Mouse (Mus musculus): ENCODE results near the gene Gpr146. TPM values are rescaled to one million over a fixed set of nuclear protein-coding genes. Genes with fewer than 3 reads are reported as not detected.
"Not testable (repeated sequence)": the region's sequence is repeated elsewhere in the genome, so short reads cannot be mapped to it uniquely, and the experiment has no call there.

Gpr146 gene
- polyA plus RNA-seq (2012; rRNA removed), result 16.4 and 17.3 TPM in 2 replicates

DNA sequence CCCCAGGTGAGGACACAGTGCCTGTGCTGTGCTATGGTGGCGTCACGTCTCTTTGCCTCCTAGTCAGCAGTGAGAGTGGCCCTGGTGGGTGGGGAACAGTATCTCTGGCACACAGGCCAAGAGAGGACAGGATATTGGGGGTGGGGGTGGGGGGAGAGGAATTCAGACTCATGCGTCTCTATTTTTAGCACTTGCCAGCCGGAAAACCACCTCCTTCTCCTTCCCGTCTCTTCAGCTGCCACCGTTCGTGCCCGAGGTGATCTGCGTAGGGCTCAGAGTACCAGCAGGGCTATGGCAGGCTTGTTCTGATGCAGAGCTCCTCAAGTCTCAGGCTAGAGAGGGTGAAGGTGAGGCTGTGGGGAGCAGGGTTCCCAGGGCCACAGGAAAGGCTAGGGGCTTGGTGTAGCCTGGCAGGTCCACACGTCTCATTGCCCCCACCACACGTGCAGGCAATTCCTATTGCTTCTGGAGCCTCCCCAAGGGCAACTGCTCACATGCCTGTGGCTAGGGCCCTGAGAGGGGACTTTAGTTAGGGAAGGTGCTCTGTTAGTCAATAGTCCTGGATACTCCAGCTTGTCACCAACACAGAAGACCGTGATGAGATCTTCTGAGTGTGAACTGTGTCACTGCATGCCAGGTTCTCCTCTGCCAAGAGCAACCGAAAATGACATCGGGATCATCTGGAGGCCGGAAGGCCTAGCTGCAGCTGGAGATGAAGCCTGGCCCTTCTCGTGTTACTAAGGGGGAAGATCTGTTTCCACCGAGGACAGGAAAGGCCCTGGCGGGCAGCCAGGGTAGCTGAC lies at the start of gene Gpr146:
Gpr146 (plus strand) TSS at position 230 of the 803 bp plus-strand sequence.
- TF ChIP-seq POLR2A (IDR thresholded peaks at IDR 0.05; ENCODE audit: borderline replicate concordance, insufficient read depth, low read length) (no peak), CTCF (IDR thresholded peaks at IDR 0.05; ENCODE audit: borderline replicate concordance, insufficient read depth, low read depth, low read length) (no peak)
- Histone ChIP-seq H3K27ac (ENCODE audit: insufficient read depth, low read length) (no peak within 1 kb of the TSS), H3K27me3 (ENCODE audit: control insufficient read depth, insufficient read depth, low read length) (no peaks in the 10 kb centered on the region), H3K4me1 (ENCODE audit: control insufficient read depth, insufficient read depth, low read length) (peaks cover 6% of the 10 kb centered on the region), H3K4me3 (replicated peaks; ENCODE audit: insufficient read depth, low read depth, low read length) (no peak within 1 kb of the TSS)
- DNase-seq, result peak in 1 of 2 experiments; percentile 25
- 52% methylated on average over 18 of the region's 18 CpGs for WGBS

DNA sequence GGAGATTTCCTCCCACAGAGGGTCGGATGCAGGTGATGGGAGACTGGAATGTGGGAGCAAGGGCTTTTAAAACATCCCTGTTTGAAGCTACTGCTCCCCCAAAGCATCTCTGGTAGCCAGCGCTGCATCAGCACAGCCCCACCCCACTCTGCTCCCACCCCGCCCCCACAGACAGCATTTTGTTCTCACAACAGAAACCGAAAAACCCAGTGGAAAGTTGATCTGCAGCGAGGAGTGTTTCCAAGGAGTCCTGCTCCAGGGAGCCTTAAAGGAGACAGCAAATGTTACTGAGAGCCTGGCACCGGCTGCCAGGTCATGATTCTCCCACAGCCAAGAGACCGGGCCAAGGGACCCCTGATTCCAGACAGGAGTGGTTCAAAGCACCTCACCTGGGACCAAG lies 46.7 kb upstream of the Gpr146 start:
- H3K4me1 ChIP-seq (ENCODE audit: control insufficient read depth, insufficient read depth, low read length), result peaks cover 17% of the 10 kb centered on the region
- H3K4me3 ChIP-seq (replicated peaks; ENCODE audit: insufficient read depth, low read depth, low read length), result no peak overlapping the region
- no peak overlapping the region for H3K27ac ChIP-seq (ENCODE audit: insufficient read depth, low read length)
- H3K27me3 ChIP-seq (ENCODE audit: control insufficient read depth, insufficient read depth, low read length), result no peaks in the 10 kb centered on the region
- no peak for DNase-seq
- TF ChIP-seq CTCF (IDR thresholded peaks at IDR 0.05; ENCODE audit: borderline replicate concordance, insufficient read depth, low read depth, low read length), result no peak
- no peak for TF ChIP-seq POLR2A (IDR thresholded peaks at IDR 0.05; ENCODE audit: borderline replicate concordance, insufficient read depth, low read length)
- 65% methylated on average over 7 of the region's 7 CpGs for WGBS

DNA sequence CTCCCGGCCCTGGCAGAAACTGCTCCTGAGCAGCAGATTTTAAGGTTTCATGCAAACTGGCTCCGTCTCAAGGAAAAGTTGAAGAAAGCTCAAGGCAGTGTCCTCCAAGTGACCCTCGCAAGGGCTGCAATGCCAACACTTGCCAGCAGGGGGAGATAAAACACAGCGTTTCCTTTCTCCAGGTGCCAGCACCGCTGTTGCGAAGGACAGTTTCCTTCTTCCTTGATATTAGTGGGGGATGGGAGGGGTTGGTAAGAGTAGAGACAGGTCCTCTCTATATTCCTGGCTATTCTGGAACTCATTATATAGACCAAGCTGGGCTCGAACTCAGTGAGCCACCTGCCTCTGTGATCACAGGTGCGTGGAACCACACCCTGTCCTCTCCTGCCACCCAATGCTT lies 45.8 kb upstream of the Gpr146 start:
- peak; percentile 97 for TF ChIP-seq CTCF (IDR thresholded peaks at IDR 0.05; ENCODE audit: borderline replicate concordance, insufficient read depth, low read depth, low read length)
- no peak for TF ChIP-seq POLR2A (IDR thresholded peaks at IDR 0.05; ENCODE audit: borderline replicate concordance, insufficient read depth, low read length)

DNA sequence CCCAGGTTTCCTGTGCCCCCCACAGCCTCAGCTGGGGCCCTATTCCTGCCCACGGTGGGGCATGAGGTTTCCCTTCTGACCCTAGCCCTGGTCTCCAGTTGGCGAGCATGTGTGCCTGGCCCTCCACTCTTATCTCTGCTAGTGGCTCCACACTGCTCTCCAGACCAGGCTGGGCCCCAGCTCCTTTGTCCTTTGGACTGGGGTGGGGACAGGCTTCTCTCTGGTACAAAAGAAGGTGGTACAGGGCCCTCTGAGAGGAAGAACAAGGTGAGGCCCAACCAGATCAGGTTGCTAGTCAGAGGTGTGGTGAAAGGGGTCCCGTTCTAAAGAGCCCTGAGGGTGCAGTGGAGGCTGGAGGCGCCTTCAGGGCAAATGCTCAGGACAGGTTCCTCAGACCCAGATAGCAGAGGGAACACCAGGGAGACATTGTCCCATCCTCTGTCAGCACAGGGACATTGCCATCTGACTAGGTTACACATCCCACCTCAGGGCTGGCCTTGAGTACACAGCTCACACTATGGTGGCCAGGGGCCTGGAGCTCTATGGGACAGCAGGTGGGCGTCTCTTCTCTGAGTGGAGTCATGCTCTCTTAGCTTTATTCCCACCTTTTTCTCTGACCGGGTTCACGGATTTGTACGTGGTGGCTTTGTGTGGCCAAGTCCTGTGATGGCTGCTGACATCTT lies 44.8 kb upstream of the Gpr146 start:
- DNase-seq, result no peak
- Histone ChIP-seq H3K27ac (ENCODE audit: insufficient read depth, low read length) (no peak overlapping the region), H3K4me3 (replicated peaks; ENCODE audit: insufficient read depth, low read depth, low read length) (no peak overlapping the region), H3K4me1 (ENCODE audit: control insufficient read depth, insufficient read depth, low read length) (peaks cover 13% of the 10 kb centered on the region), H3K27me3 (ENCODE audit: control insufficient read depth, insufficient read depth, low read length) (no peaks in the 10 kb centered on the region)
- WGBS, result 85% methylated on average over 8 of the region's 8 CpGs
- no peak for TF ChIP-seq CTCF (IDR thresholded peaks at IDR 0.05; ENCODE audit: borderline replicate concordance, insufficient read depth, low read depth, low read length)
- TF ChIP-seq POLR2A (IDR thresholded peaks at IDR 0.05; ENCODE audit: borderline replicate concordance, insufficient read depth, low read length), result no peak

More for the DNA sequence above, 45.8 kb upstream of the Gpr146 start:
- Histone ChIP-seq H3K4me1 (ENCODE audit: control insufficient read depth, insufficient read depth, low read length) (peaks cover 12% of the 10 kb centered on the region), H3K27ac (ENCODE audit: insufficient read depth, low read length) (no peak overlapping the region), H3K4me3 (replicated peaks; ENCODE audit: insufficient read depth, low read depth, low read length) (no peak overlapping the region), H3K27me3 (ENCODE audit: control insufficient read depth, insufficient read depth, low read length) (no peaks in the 10 kb centered on the region)
- 20% methylated on average over 8 of the region's 8 CpGs for WGBS
- peak; percentile 71 to 87 for DNase-seq

DNA sequence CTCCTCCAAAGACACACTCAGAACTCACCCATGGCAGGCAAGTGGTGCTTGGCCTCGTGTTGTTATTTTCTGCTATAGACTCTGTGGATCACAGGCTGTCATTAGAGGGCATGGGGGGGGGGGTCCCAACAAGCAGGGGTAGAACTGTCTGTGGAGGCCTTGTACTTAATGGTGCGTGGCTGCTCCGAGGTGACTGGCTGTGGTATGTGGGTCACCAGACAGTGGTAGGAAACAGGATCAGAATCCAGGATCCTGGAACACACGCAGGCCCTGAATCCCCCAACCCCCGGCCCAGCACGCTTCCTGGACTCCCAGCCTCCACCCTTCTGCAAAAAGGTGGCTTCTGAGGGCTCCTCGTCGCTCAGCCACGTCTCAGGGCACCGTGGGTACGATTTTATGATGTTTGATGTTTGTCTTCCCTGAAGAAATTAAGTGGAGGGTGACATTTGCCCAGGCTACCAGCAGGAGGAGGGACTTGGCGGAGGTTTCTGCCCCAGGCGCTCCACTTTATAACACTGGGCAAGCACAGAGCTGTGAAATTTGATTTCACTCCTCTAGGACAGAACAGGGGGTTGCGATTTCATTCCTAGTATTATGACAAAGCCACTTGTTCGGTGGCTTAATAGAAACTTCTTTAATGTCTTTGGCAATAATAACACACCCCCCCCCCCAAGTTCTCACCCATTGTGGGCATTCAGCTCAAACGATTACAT lies 44.0 kb upstream of the Gpr146 start:
- H3K4me1 ChIP-seq (ENCODE audit: control insufficient read depth, insufficient read depth, low read length), result peaks cover 19% of the 10 kb centered on the region
- no peak for TF ChIP-seq CTCF (IDR thresholded peaks at IDR 0.05; ENCODE audit: borderline replicate concordance, insufficient read depth, low read depth, low read length)
- TF ChIP-seq POLR2A (IDR thresholded peaks at IDR 0.05; ENCODE audit: borderline replicate concordance, insufficient read depth, low read length), result no peak
- no peak overlapping the region for H3K27ac ChIP-seq (ENCODE audit: insufficient read depth, low read length)
- no peak overlapping the region for H3K4me3 ChIP-seq (replicated peaks; ENCODE audit: insufficient read depth, low read depth, low read length)
- no peak for DNase-seq
- H3K27me3 ChIP-seq (ENCODE audit: control insufficient read depth, insufficient read depth, low read length), result no peaks in the 10 kb centered on the region
- 59% methylated on average over 16 of the region's 16 CpGs for WGBS

DNA sequence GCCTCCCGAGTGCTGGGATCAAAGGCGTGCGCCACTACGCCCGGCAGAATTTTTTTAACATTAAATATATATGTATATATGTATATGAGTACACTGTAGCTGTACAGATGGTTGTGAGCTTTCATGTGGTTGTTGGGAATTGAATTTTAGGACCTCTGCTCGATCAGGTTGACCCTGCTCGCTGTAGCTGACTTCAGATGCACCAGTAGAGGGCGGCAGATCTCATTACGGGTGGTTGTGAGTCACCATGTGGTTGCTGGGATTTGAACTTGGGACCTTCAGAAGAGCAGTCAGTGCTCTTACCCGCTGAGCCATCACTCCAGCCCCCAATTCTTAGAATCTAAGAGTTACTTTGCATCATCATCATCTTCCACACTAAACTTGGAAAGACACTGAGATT lies 43.1 kb upstream of the Gpr146 start:
- H3K4me1 ChIP-seq (ENCODE audit: control insufficient read depth, insufficient read depth, low read length), result peaks cover 27% of the 10 kb centered on the region
- 86% methylated on average over 10 of the region's 10 CpGs for WGBS

DNA sequence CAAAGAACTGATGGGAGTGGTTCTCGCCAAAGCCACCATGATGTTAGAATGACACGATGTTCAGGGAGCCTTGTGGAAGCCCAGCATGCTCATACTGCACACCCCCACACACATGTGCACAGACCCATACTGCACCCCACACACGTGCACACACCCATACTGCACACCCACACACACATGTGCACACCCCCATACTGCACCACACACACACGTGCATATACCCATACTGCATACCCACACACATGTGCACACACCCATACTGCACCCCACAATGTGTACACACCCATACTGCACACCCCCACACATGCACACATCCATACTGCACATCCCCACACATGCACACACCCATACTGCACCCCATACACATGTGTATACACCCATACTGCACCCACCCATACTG lies 41.9 kb upstream of the Gpr146 start:
- no peak for DNase-seq
- Histone ChIP-seq H3K27me3 (ENCODE audit: control insufficient read depth, insufficient read depth, low read length) (no peaks in the 10 kb centered on the region), H3K4me1 (ENCODE audit: control insufficient read depth, insufficient read depth, low read length) (peaks cover 35% of the 10 kb centered on the region), H3K4me3 (replicated peaks; ENCODE audit: insufficient read depth, low read depth, low read length) (no peak overlapping the region), H3K27ac (ENCODE audit: insufficient read depth, low read length) (no peak overlapping the region)
- TF ChIP-seq CTCF (IDR thresholded peaks at IDR 0.05; ENCODE audit: borderline replicate concordance, insufficient read depth, low read depth, low read length), result no peak
- no peak for TF ChIP-seq POLR2A (IDR thresholded peaks at IDR 0.05; ENCODE audit: borderline replicate concordance, insufficient read depth, low read length)
- 88% methylated on average over 4 of the region's 4 CpGs for WGBS

More for the DNA sequence above, 43.1 kb upstream of the Gpr146 start:
- H3K27me3 ChIP-seq (ENCODE audit: control insufficient read depth, insufficient read depth, low read length); H3K4me3 ChIP-seq (replicated peaks; ENCODE audit: insufficient read depth, low read depth, low read length); DNase-seq; H3K27ac ChIP-seq (ENCODE audit: insufficient read depth, low read length): not testable (repeated sequence)

All from cerebellum, adult 2 months (tissue).